Mouse (Mus musculus): ENCODE measurements around the gene Rnase4.

The Rnase4 gene

GRCm38 (mm10) chr14:51090921-51091900 lies at the start of gene Rnase4, which contains the start of gene Ang:
TSS of gene Rnase4 (plus strand) at chr14:51091077.
TSS of gene Ang (plus strand) at chr14:51091150.
- no peak for DNase-seq (ENCODE audit: extremely low read depth, low read depth)

- no peak for DNase-seq (ENCODE audit: extremely low read depth, low read depth)
These were observed 49.1 kb upstream of the Rnase4 start, which contains the start of gene Rnase9 for GRCm38 (mm10) chr14:51041769-51042168. TSS of gene Rnase9 (minus strand) at chr14:51041869.

- DNase-seq (ENCODE audit: extremely low read depth, low read depth) = no peak
These were observed 43.0 kb upstream of the Rnase4 start for GRCm38 (mm10) chr14:51047846-51048245.

- no peak for DNase-seq (ENCODE audit: extremely low read depth, low read depth)
These were observed 40.8 kb upstream of the Rnase4 start, which contains the start of gene Rnase11 for GRCm38 (mm10) chr14:51050063-51050462. TSS of gene Rnase11 (minus strand) at chr14:51050163.

- no peak for DNase-seq (ENCODE audit: extremely low read depth, low read depth)
These were observed 38.9 kb upstream of the Rnase4 start for GRCm38 (mm10) chr14:51051941-51052340.

- no peak for DNase-seq (ENCODE audit: extremely low read depth, low read depth)
These were observed 37.7 kb upstream of the Rnase4 start for GRCm38 (mm10) chr14:51053176-51053575.

GRCm38 (mm10) chr14:51054243-51055237 lies 36.3 kb upstream of the Rnase4 start:
- no peak for DNase-seq (ENCODE audit: extremely low read depth, low read depth)

- DNase-seq (ENCODE audit: extremely low read depth, low read depth) = peak; percentile 15
These were observed 33.5 kb upstream of the Rnase4 start, which contains the start of gene Rnase12 for GRCm38 (mm10) chr14:51057401-51057831. TSS of gene Rnase12 (minus strand) at chr14:51057661.

- DNase-seq (ENCODE audit: extremely low read depth, low read depth) = no peak
These were observed 30.1 kb upstream of the Rnase4 start for GRCm38 (mm10) chr14:51060761-51061160.

- DNase-seq (ENCODE audit: extremely low read depth, low read depth) = no peak
These were observed 21.9 kb upstream of the Rnase4 start for GRCm38 (mm10) chr14:51068956-51069355.

- peak; percentile 65 for DNase-seq (ENCODE audit: extremely low read depth, low read depth)
These were observed 21.3 kb upstream of the Rnase4 start for GRCm38 (mm10) chr14:51069617-51070016.

GRCm38 (mm10) chr14:51074335-51074734 lies 16.5 kb upstream of the Rnase4 start, which contains the start of gene Olfr750:
TSS of gene Olfr750 (minus strand) at chr14:51074435.
- DNase-seq (ENCODE audit: extremely low read depth, low read depth) = no peak

GRCm38 (mm10) chr14:51079180-51079579 lies 11.7 kb upstream of the Rnase4 start:
- DNase-seq (ENCODE audit: extremely low read depth, low read depth) = no peak

GRCm38 (mm10) chr14:51081035-51081434 lies 9.8 kb upstream of the Rnase4 start:
- DNase-seq (ENCODE audit: extremely low read depth, low read depth) = no peak

- DNase-seq (ENCODE audit: extremely low read depth, low read depth) = peak; percentile 74
These were observed 8.0 kb upstream of the Rnase4 start for GRCm38 (mm10) chr14:51082599-51083581.

GRCm38 (mm10) chr14:51083805-51084204 lies 7.1 kb upstream of the Rnase4 start:
- DNase-seq (ENCODE audit: extremely low read depth, low read depth) = no peak

GRCm38 (mm10) chr14:51085086-51085485 lies 5.8 kb upstream of the Rnase4 start:
- DNase-seq (ENCODE audit: extremely low read depth, low read depth) = no peak

GRCm38 (mm10) chr14:51085911-51086310 lies 5.0 kb upstream of the Rnase4 start:
- no peak for DNase-seq (ENCODE audit: extremely low read depth, low read depth)

- no peak for DNase-seq (ENCODE audit: extremely low read depth, low read depth)
These were observed 3.1 kb upstream of the Rnase4 start for GRCm38 (mm10) chr14:51087762-51088161.
